Mouse (Mus musculus): ENCODE data around the gene Ahr. TPM values are rescaled to one million over a fixed set of nuclear protein-coding genes. Genes with fewer than 3 reads are reported as not detected.

Gene Ahr
- polyA plus RNA-seq, 1 experiment from 2014 or later: 8.0 TPM

DNA sequence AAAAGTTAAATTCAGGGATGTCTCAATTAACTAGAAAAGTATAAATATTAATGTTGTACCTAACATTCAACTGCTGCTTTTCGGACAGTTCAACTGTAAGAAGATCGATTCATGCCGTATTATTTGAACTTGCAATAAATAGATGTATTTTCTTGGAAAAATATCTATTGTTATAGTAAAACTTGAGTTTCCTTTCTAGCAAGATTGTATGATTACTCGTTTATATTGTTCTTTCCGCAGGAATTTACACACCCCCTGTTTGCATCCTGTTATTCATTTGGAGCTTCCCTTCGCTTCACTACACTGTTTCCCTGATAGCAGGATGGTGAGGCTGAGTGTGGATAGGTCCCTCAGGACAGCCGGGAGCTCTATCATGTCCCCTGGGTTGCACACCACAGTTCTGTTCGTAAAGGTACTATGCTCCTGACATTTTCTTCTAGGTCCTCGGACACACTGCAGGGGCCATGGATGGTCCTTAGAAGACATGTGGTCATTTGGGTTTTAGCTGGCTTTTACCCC, 12.2 kb downstream of the Ahr start:
- Histone ChIP-seq H3K4me3 (ENCODE audit: low read length) (no peak overlapping the region), H3K27ac (ENCODE audit: low read depth, low read length) (no peak overlapping the region), H3K4me2 (replicated peaks; ENCODE audit: low read depth, low read length) (no peak overlapping the region), H3K9ac (ENCODE audit: low read depth, low read length) (no peak overlapping the region), H3K36me3 (ENCODE audit: control insufficient read depth, insufficient read depth, low read length) (no peaks in the 10 kb centered on the region), H3K27me3 (ENCODE audit: control insufficient read depth, insufficient read depth, low read length) (no peaks in the 10 kb centered on the region), H3K9me3 (ENCODE audit: control insufficient read depth, low read length) (no peaks in the 10 kb centered on the region), H3K4me1 (ENCODE audit: control insufficient read depth, insufficient read depth, low read length) (no peaks in the 10 kb centered on the region)
- WGBS: 87% methylated on average over 9 of the region's 9 CpGs
- no peak for ATAC-seq (ENCODE audit: low FRiP score, low TSS enrichment)

DNA sequence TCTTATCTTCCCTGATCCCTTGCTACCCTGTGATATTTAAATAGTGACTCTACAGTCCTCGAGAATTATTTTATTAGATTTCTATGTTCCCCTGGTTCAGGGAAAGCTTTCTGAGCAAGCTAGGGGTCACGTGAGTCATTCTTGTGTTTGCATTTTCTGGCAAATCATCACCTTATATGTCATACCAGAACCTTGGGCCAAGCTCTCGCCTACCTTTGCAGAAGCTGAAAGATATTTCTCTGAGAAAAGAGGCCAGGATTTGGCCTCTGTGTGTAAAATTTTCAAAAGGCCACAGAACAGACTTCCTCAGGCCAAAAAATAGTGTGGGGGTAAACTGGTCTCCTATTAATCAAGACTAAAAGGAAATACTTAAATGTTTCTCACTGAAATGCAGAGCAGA, 19.2 kb downstream of the Ahr start:
- no peak for ATAC-seq (ENCODE audit: low FRiP score, low TSS enrichment)
- no peak overlapping the region for H3K9ac ChIP-seq (ENCODE audit: low read depth, low read length)
- 54% methylated on average over 3 of the region's 3 CpGs for WGBS
- H3K9me3 ChIP-seq (ENCODE audit: control insufficient read depth, low read length): no peaks in the 10 kb centered on the region
- H3K27ac ChIP-seq (ENCODE audit: low read depth, low read length): peak overlapping the region; percentile 1; the same call in 1 of the 2 replicates
- H3K27me3 ChIP-seq (ENCODE audit: control insufficient read depth, insufficient read depth, low read length): no peaks in the 10 kb centered on the region
- H3K4me2 ChIP-seq (replicated peaks; ENCODE audit: low read depth, low read length): no peak overlapping the region
- H3K4me3 ChIP-seq (ENCODE audit: low read length): no peak overlapping the region
- 0 out of 2 replicates have a peak, but pooled peaks cover 4% of the 10 kb centered on the region for H3K36me3 ChIP-seq (ENCODE audit: control insufficient read depth, insufficient read depth, low read length)
- 0 out of 2 replicates have a peak, but pooled peaks cover 2% of the 10 kb centered on the region for H3K4me1 ChIP-seq (ENCODE audit: control insufficient read depth, insufficient read depth, low read length)

DNA sequence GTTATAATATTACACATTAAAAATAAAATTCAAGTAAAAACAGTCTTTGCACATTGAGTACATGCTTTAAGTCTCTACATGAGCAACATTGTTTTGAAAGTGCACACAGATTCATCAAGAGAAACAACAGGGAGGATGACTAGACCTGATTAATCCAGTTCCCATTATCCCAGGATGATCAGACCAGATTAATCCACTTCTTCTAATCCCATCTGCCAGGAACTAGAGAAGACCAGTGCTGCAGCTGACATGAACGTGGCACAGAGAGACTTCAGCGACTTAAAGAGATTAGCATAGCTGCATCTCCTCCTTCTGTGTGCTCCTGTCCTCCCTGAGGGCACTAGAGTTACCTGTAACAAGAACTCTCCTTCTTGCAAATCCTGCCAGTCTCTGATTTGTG, 20.2 kb downstream of the Ahr start:
- WGBS: 90% methylated on average over 2 of the region's 2 CpGs
- Histone ChIP-seq H3K36me3 (ENCODE audit: control insufficient read depth, insufficient read depth, low read length) (peaks cover 6% of the 10 kb centered on the region; the same call in 1 of the 2 replicates), H3K27ac (ENCODE audit: low read depth, low read length) (no peak overlapping the region), H3K9ac (ENCODE audit: low read depth, low read length) (no peak overlapping the region), H3K4me2 (replicated peaks; ENCODE audit: low read depth, low read length) (no peak overlapping the region), H3K9me3 (ENCODE audit: control insufficient read depth, low read length) (no peaks in the 10 kb centered on the region), H3K27me3 (ENCODE audit: control insufficient read depth, insufficient read depth, low read length) (no peaks in the 10 kb centered on the region), H3K4me3 (ENCODE audit: low read length) (no peak overlapping the region), H3K4me1 (ENCODE audit: control insufficient read depth, insufficient read depth, low read length) (0 out of 2 replicates have a peak, but pooled peaks cover 2% of the 10 kb centered on the region)
- no peak for ATAC-seq (ENCODE audit: low FRiP score, low TSS enrichment)

DNA sequence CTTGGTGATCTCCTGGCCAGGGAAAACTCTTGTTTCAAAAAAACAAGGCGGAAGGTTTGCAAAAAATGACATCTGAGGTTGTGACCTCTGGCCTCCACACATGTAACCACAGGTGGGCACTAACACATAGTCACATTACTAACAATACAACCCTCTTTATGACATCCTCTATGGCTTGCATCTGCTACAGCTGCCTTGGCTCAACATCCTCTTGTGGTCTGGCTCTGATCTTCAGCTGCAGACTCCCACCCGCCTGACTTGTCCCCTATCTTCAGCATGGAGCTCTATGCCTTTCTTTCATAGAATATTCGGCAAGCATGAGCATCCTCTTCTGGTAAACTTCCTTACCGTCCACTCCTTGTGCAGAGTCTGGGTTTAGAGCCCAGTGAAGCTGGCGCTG, 24.1 kb downstream of the Ahr start:
- no peak overlapping the region for H3K9ac ChIP-seq (ENCODE audit: low read depth, low read length)
- peaks cover 6% of the 10 kb centered on the region; the same call in 1 of the 2 replicates for H3K36me3 ChIP-seq (ENCODE audit: control insufficient read depth, insufficient read depth, low read length)
- ATAC-seq (ENCODE audit: low FRiP score, low TSS enrichment): no peak
- no peaks in the 10 kb centered on the region for H3K4me1 ChIP-seq (ENCODE audit: control insufficient read depth, insufficient read depth, low read length)
- no peak overlapping the region for H3K4me3 ChIP-seq (ENCODE audit: low read length)
- no peaks in the 10 kb centered on the region for H3K27me3 ChIP-seq (ENCODE audit: control insufficient read depth, insufficient read depth, low read length)
- H3K27ac ChIP-seq (ENCODE audit: low read depth, low read length): no peak overlapping the region
- no peak overlapping the region for H3K4me2 ChIP-seq (replicated peaks; ENCODE audit: low read depth, low read length)
- WGBS: 91% methylated on average over 5 of the region's 5 CpGs
- H3K9me3 ChIP-seq (ENCODE audit: control insufficient read depth, low read length): no peaks in the 10 kb centered on the region

DNA sequence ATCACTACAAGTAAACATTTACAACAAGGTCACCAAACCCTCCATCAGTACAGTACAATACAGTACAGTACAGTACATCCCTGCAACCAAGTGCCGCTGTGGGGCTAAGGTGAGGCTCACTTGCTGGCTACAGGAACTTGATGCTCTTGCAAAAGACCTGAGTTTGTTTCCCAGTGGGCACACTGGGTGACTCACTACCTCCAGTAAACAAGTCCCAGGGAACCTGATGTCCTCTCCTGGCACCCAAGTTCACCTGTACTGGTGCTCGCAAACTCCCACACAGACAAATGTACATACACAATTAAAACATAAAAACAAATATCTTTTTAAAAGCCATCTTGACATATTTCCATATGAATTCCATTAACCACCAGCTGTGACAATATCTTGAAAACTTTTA, 28.5 kb downstream of the Ahr start:
- 95% methylated on average over 2 of the region's 2 CpGs for WGBS
- Histone ChIP-seq H3K27ac (ENCODE audit: low read depth, low read length) (no peak overlapping the region), H3K4me3 (ENCODE audit: low read length) (no peak overlapping the region)

DNA sequence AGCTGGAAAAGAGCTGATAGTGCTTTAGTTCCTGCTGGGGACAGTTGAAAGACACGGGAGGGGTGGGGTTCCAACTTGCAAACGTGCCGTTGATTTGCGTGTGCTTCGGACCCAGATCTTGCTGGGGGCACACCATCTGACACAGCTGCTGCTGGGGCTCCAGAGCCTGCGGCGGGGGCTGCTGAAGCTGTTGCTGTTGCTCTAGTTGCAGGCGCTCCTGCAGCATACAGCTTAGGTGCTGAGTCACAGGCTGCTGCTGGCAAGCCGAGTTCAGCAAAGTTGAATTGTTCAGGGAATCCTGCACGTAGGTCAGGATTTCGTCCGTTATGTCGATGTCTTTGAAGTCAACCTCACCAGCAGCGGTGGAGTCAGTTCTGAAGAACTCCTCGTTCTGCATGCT, 30.8 kb downstream of the Ahr start:
- H3K27ac ChIP-seq (ENCODE audit: low read depth, low read length): no peak overlapping the region
- no peak overlapping the region for H3K4me2 ChIP-seq (replicated peaks; ENCODE audit: low read depth, low read length)
- WGBS: 75% methylated on average over 15 of the region's 15 CpGs
- H3K36me3 ChIP-seq (ENCODE audit: control insufficient read depth, insufficient read depth, low read length): peaks cover 5% of the 10 kb centered on the region; the same call in 1 of the 2 replicates
- H3K4me3 ChIP-seq (ENCODE audit: low read length): no peak overlapping the region
- no peaks in the 10 kb centered on the region for H3K9me3 ChIP-seq (ENCODE audit: control insufficient read depth, low read length)
- H3K27me3 ChIP-seq (ENCODE audit: control insufficient read depth, insufficient read depth, low read length): no peaks in the 10 kb centered on the region
- H3K4me1 ChIP-seq (ENCODE audit: control insufficient read depth, insufficient read depth, low read length): no peaks in the 10 kb centered on the region
- ATAC-seq (ENCODE audit: low FRiP score, low TSS enrichment): no peak
- H3K9ac ChIP-seq (ENCODE audit: low read depth, low read length): no peak overlapping the region

More for the DNA sequence above, 28.5 kb downstream of the Ahr start:
- Histone ChIP-seq H3K4me1 (ENCODE audit: control insufficient read depth, insufficient read depth, low read length) (no peaks in the 10 kb centered on the region), H3K9ac (ENCODE audit: low read depth, low read length) (no peak overlapping the region), H3K4me2 (replicated peaks; ENCODE audit: low read depth, low read length) (no peak overlapping the region), H3K36me3 (ENCODE audit: control insufficient read depth, insufficient read depth, low read length) (peaks cover 11% of the 10 kb centered on the region; the same call in 1 of the 2 replicates), H3K9me3 (ENCODE audit: control insufficient read depth, low read length) (no peaks in the 10 kb centered on the region), H3K27me3 (ENCODE audit: control insufficient read depth, insufficient read depth, low read length) (no peaks in the 10 kb centered on the region)
- no peak for ATAC-seq (ENCODE audit: low FRiP score, low TSS enrichment)

DNA sequence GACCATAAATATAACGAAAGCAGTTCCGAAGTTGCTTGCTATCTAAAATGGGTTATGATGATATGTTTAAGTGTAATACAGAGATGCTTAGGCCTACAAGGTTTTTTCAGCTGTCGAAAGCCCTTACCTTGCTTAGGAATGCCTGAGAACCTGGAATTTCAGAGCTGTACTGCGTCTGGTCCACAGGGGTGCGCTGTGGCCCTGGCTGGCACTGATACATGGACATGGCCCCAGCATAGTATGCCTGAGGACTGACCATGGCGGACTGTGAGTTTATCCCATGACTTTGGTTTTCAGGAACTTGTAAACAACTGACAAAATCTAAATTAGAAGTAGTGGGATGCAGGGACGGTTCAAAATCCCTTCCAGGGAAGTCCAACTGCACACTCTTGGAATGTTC, 31.3 kb downstream of the Ahr start:
- H3K9me3 ChIP-seq (ENCODE audit: control insufficient read depth, low read length): no peaks in the 10 kb centered on the region
- H3K4me3 ChIP-seq (ENCODE audit: low read length): no peak overlapping the region
- no peak overlapping the region for H3K4me2 ChIP-seq (replicated peaks; ENCODE audit: low read depth, low read length)
- peaks cover 5% of the 10 kb centered on the region; the same call in 1 of the 2 replicates for H3K36me3 ChIP-seq (ENCODE audit: control insufficient read depth, insufficient read depth, low read length)
- ATAC-seq (ENCODE audit: low FRiP score, low TSS enrichment): no peak
- WGBS: 94% methylated on average over 7 of the region's 7 CpGs
- H3K27ac ChIP-seq (ENCODE audit: low read depth, low read length): no peak overlapping the region
- no peaks in the 10 kb centered on the region for H3K4me1 ChIP-seq (ENCODE audit: control insufficient read depth, insufficient read depth, low read length)
- no peaks in the 10 kb centered on the region for H3K27me3 ChIP-seq (ENCODE audit: control insufficient read depth, insufficient read depth, low read length)
- no peak overlapping the region for H3K9ac ChIP-seq (ENCODE audit: low read depth, low read length)

DNA sequence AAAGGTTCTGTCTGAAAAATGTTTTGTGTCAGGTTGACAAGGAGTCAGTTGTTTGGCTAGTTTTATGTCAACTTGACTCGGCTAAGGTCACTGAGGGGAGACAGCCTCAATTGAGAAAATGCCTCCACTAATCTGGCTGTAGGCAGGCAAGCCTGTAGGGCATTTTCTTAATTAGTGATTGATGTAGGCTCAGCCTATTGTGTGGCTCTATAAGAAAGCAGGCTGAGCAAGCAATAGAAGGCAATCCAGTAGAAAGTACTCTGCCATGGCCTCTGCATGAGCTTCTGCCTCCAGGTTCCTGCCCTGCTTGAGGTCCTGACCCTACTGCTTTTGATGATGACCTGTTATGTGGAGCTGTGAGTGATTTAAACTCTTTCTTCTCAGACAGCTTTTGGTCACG, 33.4 kb downstream of the Ahr start:
- no peak for ATAC-seq (ENCODE audit: low FRiP score, low TSS enrichment)
- no peak overlapping the region for H3K27ac ChIP-seq (ENCODE audit: low read depth, low read length)
- H3K36me3 ChIP-seq (ENCODE audit: control insufficient read depth, insufficient read depth, low read length): peaks cover 5% of the 10 kb centered on the region; the same call in 1 of the 2 replicates
- no peak overlapping the region for H3K9ac ChIP-seq (ENCODE audit: low read depth, low read length)
- no peak overlapping the region for H3K4me3 ChIP-seq (ENCODE audit: low read length)
- 35% methylated on average over 2 of the region's 2 CpGs for WGBS
- no peaks in the 10 kb centered on the region for H3K27me3 ChIP-seq (ENCODE audit: control insufficient read depth, insufficient read depth, low read length)
- no peaks in the 10 kb centered on the region for H3K9me3 ChIP-seq (ENCODE audit: control insufficient read depth, low read length)
- H3K4me2 ChIP-seq (replicated peaks; ENCODE audit: low read depth, low read length): no peak overlapping the region
- no peaks in the 10 kb centered on the region for H3K4me1 ChIP-seq (ENCODE audit: control insufficient read depth, insufficient read depth, low read length)

DNA sequence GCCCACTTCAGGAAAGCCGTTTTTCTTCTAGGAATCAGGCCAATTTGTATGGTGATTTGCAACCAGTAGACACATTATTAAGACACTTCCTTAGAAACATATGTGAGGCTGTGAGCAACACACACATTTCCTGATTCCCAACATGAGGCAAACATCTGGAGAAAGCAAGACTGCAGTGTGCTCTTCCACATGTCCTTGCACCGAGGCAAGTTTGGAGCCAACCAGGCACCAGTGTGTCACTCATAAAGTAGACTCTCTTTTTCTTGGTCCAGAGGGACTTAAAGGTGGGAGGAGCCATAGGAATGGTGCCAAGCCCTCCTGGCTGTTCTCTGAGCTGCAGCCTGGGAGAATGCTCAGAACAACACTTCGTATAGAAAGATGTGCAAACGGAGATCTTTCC, 39.6 kb downstream of the Ahr start:
- no peak overlapping the region for H3K4me3 ChIP-seq (ENCODE audit: low read length)
- 56% methylated on average over 4 of the region's 4 CpGs for WGBS
- no peak overlapping the region for H3K9ac ChIP-seq (ENCODE audit: low read depth, low read length)
- H3K36me3 ChIP-seq (ENCODE audit: control insufficient read depth, insufficient read depth, low read length): no peaks in the 10 kb centered on the region
- ATAC-seq (ENCODE audit: low FRiP score, low TSS enrichment): peak; percentile 76; the same call in 1 of the 2 replicates
- H3K27ac ChIP-seq (ENCODE audit: low read depth, low read length): no peak overlapping the region
- no peaks in the 10 kb centered on the region for H3K9me3 ChIP-seq (ENCODE audit: control insufficient read depth, low read length)
- no peak overlapping the region for H3K4me2 ChIP-seq (replicated peaks; ENCODE audit: low read depth, low read length)
- no peaks in the 10 kb centered on the region for H3K27me3 ChIP-seq (ENCODE audit: control insufficient read depth, insufficient read depth, low read length)
- no peaks in the 10 kb centered on the region for H3K4me1 ChIP-seq (ENCODE audit: control insufficient read depth, insufficient read depth, low read length)

Data from kidney, embryonic 14.5 days (tissue).